Mouse (Mus musculus): Measurements from ENCODE around the gene Gcnt4.

Gcnt4 gene

DNA sequence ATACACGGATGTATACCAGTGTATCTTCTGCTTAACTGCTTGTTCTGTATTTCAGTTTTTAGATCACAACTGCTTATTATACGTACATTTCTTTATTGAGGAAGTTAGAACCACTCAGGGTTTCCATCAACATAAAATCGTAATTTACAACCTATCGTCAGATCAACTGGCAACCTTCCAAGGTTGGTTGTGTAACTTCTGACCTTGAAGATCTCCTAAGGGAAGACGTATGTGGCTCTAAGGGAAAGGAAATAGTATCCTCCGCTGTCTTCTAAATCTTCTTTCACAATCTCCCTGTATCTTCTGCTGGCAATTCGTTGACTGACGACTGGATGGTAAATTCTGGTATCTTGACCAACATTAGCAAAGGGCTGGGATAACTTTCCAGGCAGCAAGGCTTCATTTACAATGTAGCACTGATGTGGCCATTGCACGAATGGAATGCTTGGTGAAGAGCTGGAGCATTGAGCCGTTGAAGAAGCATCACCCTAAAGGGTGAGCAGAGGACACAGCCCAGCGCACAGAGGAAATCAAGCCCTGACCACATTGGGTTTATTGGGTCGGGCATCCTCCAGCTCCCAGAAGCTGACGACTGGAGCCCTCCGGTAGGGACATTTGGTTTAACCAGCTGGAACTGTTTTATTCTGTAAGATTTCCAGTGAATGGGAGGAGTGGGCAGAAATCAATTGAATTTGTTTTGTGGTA, 66.2 kb downstream of the Gcnt4 start:
- in situ Hi-C loops (cut with MboI, MseI), result no loop called here

DNA sequence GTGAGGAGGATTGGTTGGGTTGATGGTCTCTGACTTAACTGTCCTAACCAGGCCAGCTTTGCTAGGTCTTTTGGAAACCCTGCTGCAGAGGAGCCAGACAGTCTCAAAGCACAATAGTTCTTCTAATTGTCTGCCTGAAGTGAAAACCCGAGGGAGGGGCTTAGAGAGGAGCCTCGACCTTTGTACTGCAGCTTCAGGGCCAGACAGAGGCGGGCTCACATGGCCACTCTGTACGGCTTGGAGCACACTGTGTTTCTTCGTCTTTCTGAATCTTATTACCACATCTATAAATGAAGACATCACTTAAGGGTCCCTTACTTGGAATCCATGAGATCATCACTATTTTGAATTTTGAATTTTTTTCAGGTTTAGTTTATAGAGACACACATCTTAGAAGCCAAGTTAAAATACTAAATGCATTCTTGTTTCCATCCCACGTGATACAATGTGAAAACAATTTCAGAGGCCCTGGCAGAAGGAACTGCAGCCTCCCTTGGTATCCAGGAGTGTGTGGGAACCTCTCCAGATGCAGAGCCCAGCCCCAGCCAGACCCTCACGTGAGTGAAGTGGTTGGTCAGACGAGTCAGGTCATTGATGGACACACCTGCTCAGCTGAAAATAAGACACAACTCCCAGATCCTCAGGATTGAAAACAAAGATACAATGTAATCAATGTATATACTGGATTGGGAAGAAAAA, 69.0 kb downstream of the Gcnt4 start:
- in situ Hi-C loops (cut with MboI, MseI), result no loop called here

DNA sequence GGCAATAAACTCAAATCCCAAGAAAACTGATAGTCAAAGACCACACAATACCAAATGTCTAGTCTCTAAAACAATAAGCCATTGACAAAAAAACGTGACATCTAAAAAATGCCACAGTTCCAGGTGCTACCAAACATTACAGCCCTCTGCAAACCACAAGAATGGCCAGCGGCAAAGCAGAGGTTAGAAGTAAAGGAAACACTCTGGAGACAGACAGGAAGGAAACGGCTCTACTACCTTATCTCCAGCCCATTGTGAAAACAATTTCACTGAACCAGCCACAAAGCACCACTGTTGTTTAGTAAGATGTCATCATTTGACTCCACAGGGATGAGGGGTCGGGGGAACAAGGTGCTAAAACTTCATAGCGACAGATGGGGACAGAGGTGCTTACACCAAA, 70.8 kb downstream of the Gcnt4 start:
- in situ Hi-C loops (cut with MboI, MseI), result no loop called here

DNA sequence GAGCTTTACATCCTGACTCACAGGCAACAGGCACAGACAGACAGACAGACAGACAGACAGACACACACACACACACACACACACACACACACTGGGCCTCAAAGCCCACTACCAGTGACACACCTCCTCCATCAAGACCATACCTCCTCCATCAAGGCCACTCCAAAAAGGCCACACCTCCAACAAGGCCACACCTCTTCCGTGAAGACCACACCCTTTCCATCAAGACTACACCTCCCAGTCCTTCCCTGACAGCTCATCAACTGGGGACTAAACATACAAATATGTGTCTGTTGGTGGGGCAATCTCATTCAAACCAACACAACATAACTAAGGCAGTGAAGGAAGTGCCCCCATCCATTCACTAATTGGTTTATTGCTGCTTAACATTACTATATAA, 72.6 kb downstream of the Gcnt4 start:
- in situ Hi-C loops (cut with MboI, MseI), result no loop called here
